Mouse (Mus musculus): Measurements from ENCODE around the gene Dapk1.

Dapk1 gene

GRCm38 (mm10) chr13:60670605-60671004 lies 68.9 kb downstream of the Dapk1 start:
- no peak for TF ChIP-seq GATA4 (IDR thresholded peaks at IDR 0.05; ENCODE audit: insufficient replicate concordance, low read length)

DNA sequence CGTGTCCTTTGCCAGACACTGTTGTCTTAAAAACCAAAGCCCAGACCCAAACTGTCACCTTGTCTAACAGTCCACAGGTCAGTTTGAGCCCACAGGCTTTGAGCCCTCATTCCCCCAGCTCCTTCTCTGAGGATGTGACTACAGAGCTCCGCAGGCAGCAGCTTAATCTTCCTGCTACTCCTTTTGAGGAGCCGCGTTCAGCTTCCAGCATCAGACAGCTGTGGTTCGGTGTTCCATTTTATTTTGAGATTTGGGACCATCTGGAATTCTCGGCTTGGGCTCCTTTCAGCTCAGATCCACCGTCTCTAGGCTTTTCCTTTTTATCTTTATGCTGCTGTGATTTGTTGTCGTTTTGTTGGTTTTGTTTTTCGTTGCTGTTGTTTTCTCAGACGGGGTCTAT lies 69.5 kb downstream of the Dapk1 start:
- TF ChIP-seq GATA4 (IDR thresholded peaks at IDR 0.05; ENCODE audit: insufficient replicate concordance, low read length): no peak

GRCm38 (mm10) chr13:60672287-60672686 lies 70.5 kb downstream of the Dapk1 start:
- no peak for TF ChIP-seq GATA4 (IDR thresholded peaks at IDR 0.05; ENCODE audit: insufficient replicate concordance, low read length)

- TF ChIP-seq GATA4 (IDR thresholded peaks at IDR 0.05; ENCODE audit: insufficient replicate concordance, low read length): no peak
Observed at GRCm38 (mm10) chr13:60672882-60673675, 71.3 kb downstream of the Dapk1 start.

- TF ChIP-seq GATA4 (IDR thresholded peaks at IDR 0.05; ENCODE audit: insufficient replicate concordance, low read length): no peak
Observed at GRCm38 (mm10) chr13:60674301-60674700, 72.6 kb downstream of the Dapk1 start.

DNA sequence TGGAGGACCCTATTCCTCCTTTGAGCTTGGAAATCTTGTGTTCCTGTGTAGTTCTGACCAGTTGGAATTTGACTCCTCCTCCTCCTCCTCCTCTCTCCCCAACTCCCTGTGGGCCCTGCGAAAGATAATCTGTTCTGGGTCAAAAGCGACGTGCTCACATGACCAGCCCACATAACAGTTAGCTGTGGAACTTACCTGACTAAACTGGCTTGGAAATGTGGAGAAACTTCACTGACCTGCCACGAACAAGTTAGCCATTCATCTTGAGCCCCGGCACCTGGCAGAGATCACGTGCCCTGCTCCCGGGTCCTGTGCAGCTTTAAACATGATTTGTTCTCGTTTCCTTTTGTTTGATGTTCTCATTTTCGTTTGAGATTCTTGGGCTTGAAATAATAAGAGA lies 73.2 kb downstream of the Dapk1 start:
- no peak for TF ChIP-seq GATA4 (IDR thresholded peaks at IDR 0.05; ENCODE audit: insufficient replicate concordance, low read length)

DNA sequence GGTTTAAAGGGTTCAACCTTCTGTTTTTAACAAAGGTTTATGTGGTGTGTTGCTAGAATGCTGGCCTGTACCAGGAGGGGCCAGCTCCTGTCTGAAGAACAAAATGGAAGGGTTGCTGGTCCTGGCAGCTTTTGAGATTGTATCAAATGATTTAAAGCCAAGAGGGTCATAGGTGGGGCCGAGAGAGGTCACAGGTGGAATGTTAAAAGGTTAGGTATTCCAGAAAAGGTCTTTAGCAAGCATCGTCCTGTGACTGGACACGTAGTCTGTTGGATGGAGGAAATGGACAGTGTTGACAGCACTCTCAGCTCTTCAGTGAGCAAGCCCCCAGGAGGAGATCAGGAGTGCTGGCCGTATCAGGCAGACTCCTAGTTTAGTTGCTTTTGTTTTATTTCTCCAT lies 73.7 kb downstream of the Dapk1 start:
- TF ChIP-seq GATA4 (IDR thresholded peaks at IDR 0.05; ENCODE audit: insufficient replicate concordance, low read length): no peak

GRCm38 (mm10) chr13:60678912-60679311 lies 77.2 kb downstream of the Dapk1 start:
- TF ChIP-seq GATA4 (IDR thresholded peaks at IDR 0.05; ENCODE audit: insufficient replicate concordance, low read length): no peak

GRCm38 (mm10) chr13:60682714-60683695 lies 81.3 kb downstream of the Dapk1 start:
- TF ChIP-seq GATA4 (IDR thresholded peaks at IDR 0.05; ENCODE audit: insufficient replicate concordance, low read length): no peak

GRCm38 (mm10) chr13:60684050-60684760 lies 82.5 kb downstream of the Dapk1 start:
- no peak for TF ChIP-seq GATA4 (IDR thresholded peaks at IDR 0.05; ENCODE audit: insufficient replicate concordance, low read length)

GRCm38 (mm10) chr13:60684806-60685205 lies 83.1 kb downstream of the Dapk1 start:
- no peak for TF ChIP-seq GATA4 (IDR thresholded peaks at IDR 0.05; ENCODE audit: insufficient replicate concordance, low read length)

DNA sequence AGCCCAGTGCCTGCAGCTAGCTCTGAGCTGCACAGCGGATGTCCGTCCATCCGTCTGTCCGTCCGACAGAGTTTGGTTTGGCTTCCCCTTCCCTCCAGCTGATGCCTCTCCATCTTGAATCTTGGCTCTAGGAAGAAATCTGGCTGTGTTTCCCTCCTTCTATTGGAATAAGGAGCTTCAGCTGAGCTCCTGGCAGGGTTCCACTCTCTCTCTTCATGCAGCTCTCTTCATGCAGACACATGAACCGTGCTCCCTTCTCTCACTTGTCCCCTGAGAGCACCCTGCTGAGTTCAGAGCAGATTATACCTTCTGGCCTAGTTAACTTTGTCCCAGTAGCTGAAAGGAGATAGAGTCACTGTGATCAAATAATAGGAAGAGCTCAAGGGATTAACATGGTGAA lies 83.5 kb downstream of the Dapk1 start:
- no peak for TF ChIP-seq GATA4 (IDR thresholded peaks at IDR 0.05; ENCODE audit: insufficient replicate concordance, low read length)

- TF ChIP-seq GATA4 (IDR thresholded peaks at IDR 0.05; ENCODE audit: insufficient replicate concordance, low read length): peak; percentile 78
Observed at GRCm38 (mm10) chr13:60686024-60686663, 84.4 kb downstream of the Dapk1 start.

- TF ChIP-seq GATA4 (IDR thresholded peaks at IDR 0.05; ENCODE audit: insufficient replicate concordance, low read length): no peak
Observed at GRCm38 (mm10) chr13:60686967-60687366, 85.2 kb downstream of the Dapk1 start.

DNA sequence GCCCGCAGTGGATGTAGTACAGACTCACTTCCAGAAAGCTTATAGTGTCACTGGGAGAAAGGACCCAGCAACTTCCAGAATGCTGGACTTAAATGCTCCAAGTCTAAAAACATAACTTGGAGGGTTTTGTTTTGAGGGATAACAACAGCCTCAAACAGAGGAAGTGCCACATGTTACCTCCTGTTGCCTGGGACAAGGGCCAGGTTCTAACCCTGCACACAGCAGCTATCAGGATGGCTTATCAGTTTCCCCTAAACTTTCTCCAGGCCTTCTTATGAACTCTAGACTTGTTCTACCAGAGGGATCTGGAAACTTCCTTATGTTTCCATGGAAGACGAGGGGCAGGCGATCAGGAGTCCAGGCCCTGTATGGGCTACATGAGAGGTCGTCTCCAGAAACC lies 85.7 kb downstream of the Dapk1 start:
- TF ChIP-seq GATA4 (IDR thresholded peaks at IDR 0.05; ENCODE audit: insufficient replicate concordance, low read length): no peak; the same call in 1 of the 2 replicates
